Mouse (Mus musculus) embryonic fibroblast, embryonic 13.5 days (primary cell): ENCODE measurements at regions not wholly inside any gene's neighbourhood (a gene's known extent, or its start where the extent isn't known, plus 50 kb on each side); places are given as distances from the start of the nearest gene placed in this dataset.

Experiments
- CTCF ChIP-seq: IDR thresholded peaks from 2 replicates; pipeline ENCODE4 v1.5.1; 2011; ENCODE audit warnings: mild to moderate bottlenecking, control low read depth, low read length, moderate library complexity, borderline replicate concordance; ENCODE audit not compliant: insufficient read depth
- POLR2A ChIP-seq: IDR thresholded peaks from 2 replicates; pipeline ENCODE4 v1.6.1; 2011; ENCODE audit warnings: low read depth, mild to moderate bottlenecking, control low read depth, low read length, moderate library complexity

GRCm38 (mm10) chr16:39158893-39159292 is 266.4 kb downstream of the Igsf11 start:
- TF ChIP-seq POLR2A (no peak), CTCF (no peak)
